Mouse (Mus musculus): ENCODE results near the gene Lbx2. TPM values are rescaled to one million over a fixed set of nuclear protein-coding genes. Genes with fewer than 3 reads are reported as not detected.

Lbx2 gene
- polyA plus RNA-seq, 1 experiment from 2014 or later, result not detected

DNA sequence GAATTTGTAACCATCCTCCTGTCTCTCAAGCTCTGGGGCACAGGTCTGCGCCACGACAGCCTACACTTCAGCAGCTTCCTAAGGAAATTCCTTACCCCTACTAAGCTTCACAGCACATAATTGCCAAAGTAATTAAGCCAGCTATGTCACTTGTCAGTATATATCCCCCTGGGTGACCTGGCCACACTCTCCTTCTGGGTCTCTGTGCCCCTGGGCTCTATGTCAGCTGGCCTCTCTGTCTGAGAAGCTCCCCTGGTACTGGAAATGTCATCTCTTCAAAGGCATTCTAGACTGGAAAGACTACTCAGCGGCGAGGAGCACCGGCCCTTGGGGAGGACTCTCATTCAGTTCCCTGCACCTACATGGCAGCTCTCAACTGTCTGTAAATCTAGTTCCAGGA is 36.8 kb downstream of the Lbx2 start:
- H3K27me3 ChIP-seq (ENCODE audit: control insufficient read depth, insufficient read depth, low read length), result no peaks in the 10 kb centered on the region
- 54% methylated on average over 5 of the region's 5 CpGs for WGBS
- no peaks in the 10 kb centered on the region for H3K9me3 ChIP-seq (ENCODE audit: control insufficient read depth, low read length)
- 0 out of 2 replicates have a peak overlapping the region, but pooled peaks have one; percentile 63 for H3K4me3 ChIP-seq (replicated peaks; ENCODE audit: low read length)
- H3K9ac ChIP-seq, result 0 out of 2 replicates have a peak overlapping the region, but pooled peaks have one; percentile 92
- DNase-seq (ENCODE audit: low spot score) (no peak), ATAC-seq (ENCODE audit: low FRiP score) (no peak)
- H3K4me2 ChIP-seq (replicated peaks), result peak overlapping the region; percentile 99
- H3K36me3 ChIP-seq (replicated peaks; ENCODE audit: control insufficient read depth, insufficient read depth), result peaks cover 20% of the 10 kb centered on the region
- H3K4me1 ChIP-seq (replicated peaks; ENCODE audit: control insufficient read depth, insufficient read depth, low read length), result peaks cover 38% of the 10 kb centered on the region
- 0 out of 2 replicates have a peak overlapping the region, but pooled peaks have one; percentile 98 for H3K27ac ChIP-seq

DNA sequence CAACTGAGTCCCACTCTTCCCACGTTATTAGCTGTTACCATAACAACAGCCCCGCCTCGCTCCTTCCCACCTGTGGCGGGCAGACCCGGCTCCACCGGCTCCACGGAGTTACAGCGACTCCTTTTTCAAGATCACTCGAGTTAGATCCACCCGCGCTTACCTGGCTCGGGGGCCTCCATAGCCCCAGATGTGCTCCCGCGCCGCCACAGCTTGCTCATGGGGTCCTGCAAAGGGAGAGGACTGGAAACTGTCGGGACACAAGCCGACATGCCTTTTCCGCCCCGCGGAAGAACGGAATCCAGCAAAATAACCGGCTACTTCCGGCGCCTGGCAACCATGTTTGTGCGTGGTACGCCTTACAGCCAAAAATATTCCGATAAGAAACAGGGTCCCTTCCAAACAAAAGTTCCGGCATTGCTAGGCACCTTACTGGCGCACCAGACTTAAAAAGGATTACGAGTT is 38.7 kb downstream of the Lbx2 start:
- peaks cover 32% of the 10 kb centered on the region for H3K4me1 ChIP-seq (replicated peaks; ENCODE audit: control insufficient read depth, insufficient read depth, low read length)
- WGBS, result under 1% methylated on average over 30 of the region's 30 CpGs
- peak overlapping the region; percentile 53 for H3K4me3 ChIP-seq (replicated peaks; ENCODE audit: low read length)
- 0 out of 2 replicates have a peak overlapping the region, but pooled peaks have one; percentile 38 for H3K27ac ChIP-seq
- no peaks in the 10 kb centered on the region for H3K27me3 ChIP-seq (ENCODE audit: control insufficient read depth, insufficient read depth, low read length)
- peak; percentile 97 for DNase-seq (ENCODE audit: low spot score)
- H3K4me2 ChIP-seq (replicated peaks), result peak overlapping the region; percentile 88
- H3K9me3 ChIP-seq (ENCODE audit: control insufficient read depth, low read length), result no peaks in the 10 kb centered on the region
- H3K9ac ChIP-seq, result peak overlapping the region; percentile 55
- peaks cover under 1% of the 10 kb centered on the region; the same call in 1 of the 2 replicates for H3K36me3 ChIP-seq (replicated peaks; ENCODE audit: control insufficient read depth, insufficient read depth)
- ATAC-seq (ENCODE audit: low FRiP score), result peak; percentile 15; the same call in 1 of the 2 replicates

- Histone ChIP-seq H3K4me2 (replicated peaks) (peak within 1 kb of the TSS; percentile 88), H3K27me3 (ENCODE audit: control insufficient read depth, insufficient read depth, low read length) (no peaks in the 10 kb centered on the region), H3K4me1 (replicated peaks; ENCODE audit: control insufficient read depth, insufficient read depth, low read length) (peaks cover 28% of the 10 kb centered on the region), H3K9me3 (ENCODE audit: control insufficient read depth, low read length) (no peaks in the 10 kb centered on the region), H3K4me3 (replicated peaks; ENCODE audit: low read length) (peak within 1 kb of the TSS; percentile 53), H3K36me3 (replicated peaks; ENCODE audit: control insufficient read depth, insufficient read depth) (no peaks in the 10 kb centered on the region), H3K27ac (0 out of 2 replicates have a peak within 1 kb of the TSS, but pooled peaks have one; percentile 38), H3K9ac (peak within 1 kb of the TSS; percentile 55)
- 28% methylated on average over 5 of the region's 5 CpGs for WGBS
- no peak for ATAC-seq (ENCODE audit: low FRiP score)
- DNase-seq (ENCODE audit: low spot score), result no peak
Measured at GRCm38 (mm10) chr6:83125331-83125730, 39.2 kb downstream of the Lbx2 start, which contains the start of gene Ino80b. Ino80b (minus strand) TSS chr6:83125431.

DNA sequence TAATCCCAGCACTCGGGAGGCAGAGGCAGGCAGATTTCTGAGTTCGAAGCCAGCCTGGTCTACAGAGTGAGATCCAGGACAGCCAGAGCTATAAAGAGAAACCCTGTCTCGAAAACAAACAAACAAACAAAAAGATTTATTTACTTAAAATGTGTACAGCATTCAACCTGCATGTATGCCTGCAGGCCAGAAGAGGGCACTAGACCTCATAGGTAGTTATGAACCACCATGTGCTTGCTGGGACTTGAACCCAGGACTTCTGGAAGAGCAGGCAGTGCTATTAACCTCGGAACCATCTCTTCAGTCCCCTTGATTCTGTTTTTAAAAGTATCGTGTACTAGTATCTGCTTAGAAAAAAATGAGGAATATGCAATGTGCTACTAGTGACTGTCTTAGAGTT is 41.3 kb downstream of the Lbx2 start:
- DNase-seq (ENCODE audit: low spot score), result no peak
- no peak overlapping the region for H3K4me3 ChIP-seq (replicated peaks; ENCODE audit: low read length)
- H3K9ac ChIP-seq, result no peak overlapping the region
- no peak overlapping the region for H3K4me2 ChIP-seq (replicated peaks)
- no peak for ATAC-seq (ENCODE audit: low FRiP score)
- no peaks in the 10 kb centered on the region for H3K9me3 ChIP-seq (ENCODE audit: control insufficient read depth, low read length)
- H3K27ac ChIP-seq, result no peak overlapping the region
- H3K4me1 ChIP-seq (replicated peaks; ENCODE audit: control insufficient read depth, insufficient read depth, low read length), result peaks cover 21% of the 10 kb centered on the region
- WGBS, result 98% methylated on average over 5 of the region's 5 CpGs
- H3K36me3 ChIP-seq (replicated peaks; ENCODE audit: control insufficient read depth, insufficient read depth), result no peaks in the 10 kb centered on the region
- H3K27me3 ChIP-seq (ENCODE audit: control insufficient read depth, insufficient read depth, low read length), result no peaks in the 10 kb centered on the region

DNA sequence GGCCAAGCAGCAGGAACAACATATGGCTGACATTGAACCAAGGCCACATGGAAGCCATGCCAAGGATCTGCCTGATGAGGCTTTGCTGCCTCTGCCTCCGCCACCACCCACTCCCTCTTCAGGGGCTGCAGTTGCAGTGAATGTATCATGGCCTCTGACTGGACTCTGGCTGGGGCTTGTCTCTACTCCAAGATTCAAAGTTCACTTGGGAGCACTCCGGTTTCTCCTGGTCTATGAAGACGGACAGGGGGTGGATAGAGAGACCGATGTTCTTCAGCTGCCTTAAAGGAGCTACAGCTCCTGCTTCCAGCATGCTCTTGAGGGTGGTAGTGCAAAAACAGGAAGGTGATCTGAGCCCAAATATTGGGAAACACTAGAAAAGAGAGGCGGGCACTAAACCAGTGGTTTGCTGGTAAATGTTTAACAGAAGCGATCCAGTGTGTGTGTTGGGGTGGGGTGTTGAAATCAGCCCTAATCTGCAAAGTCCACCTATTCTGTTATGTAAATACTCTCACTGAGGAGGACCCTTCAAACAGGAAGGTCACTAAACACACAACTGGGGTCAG is 45.4 kb downstream of the Lbx2 start:
- H3K27me3 ChIP-seq (ENCODE audit: control insufficient read depth, insufficient read depth, low read length), result peaks cover 6% of the 10 kb centered on the region; the same call in 1 of the 2 replicates
- ATAC-seq (ENCODE audit: low FRiP score) (no peak), DNase-seq (ENCODE audit: low spot score) (no peak)
- H3K9ac ChIP-seq, result no peak overlapping the region
- H3K4me2 ChIP-seq (replicated peaks), result no peak overlapping the region
- no peaks in the 10 kb centered on the region for H3K4me1 ChIP-seq (replicated peaks; ENCODE audit: control insufficient read depth, insufficient read depth, low read length)
- WGBS, result 81% methylated on average over 6 of the region's 6 CpGs
- no peaks in the 10 kb centered on the region for H3K36me3 ChIP-seq (replicated peaks; ENCODE audit: control insufficient read depth, insufficient read depth)
- H3K27ac ChIP-seq, result no peak overlapping the region
- H3K9me3 ChIP-seq (ENCODE audit: control insufficient read depth, low read length), result no peaks in the 10 kb centered on the region
- H3K4me3 ChIP-seq (replicated peaks; ENCODE audit: low read length), result no peak overlapping the region

DNA sequence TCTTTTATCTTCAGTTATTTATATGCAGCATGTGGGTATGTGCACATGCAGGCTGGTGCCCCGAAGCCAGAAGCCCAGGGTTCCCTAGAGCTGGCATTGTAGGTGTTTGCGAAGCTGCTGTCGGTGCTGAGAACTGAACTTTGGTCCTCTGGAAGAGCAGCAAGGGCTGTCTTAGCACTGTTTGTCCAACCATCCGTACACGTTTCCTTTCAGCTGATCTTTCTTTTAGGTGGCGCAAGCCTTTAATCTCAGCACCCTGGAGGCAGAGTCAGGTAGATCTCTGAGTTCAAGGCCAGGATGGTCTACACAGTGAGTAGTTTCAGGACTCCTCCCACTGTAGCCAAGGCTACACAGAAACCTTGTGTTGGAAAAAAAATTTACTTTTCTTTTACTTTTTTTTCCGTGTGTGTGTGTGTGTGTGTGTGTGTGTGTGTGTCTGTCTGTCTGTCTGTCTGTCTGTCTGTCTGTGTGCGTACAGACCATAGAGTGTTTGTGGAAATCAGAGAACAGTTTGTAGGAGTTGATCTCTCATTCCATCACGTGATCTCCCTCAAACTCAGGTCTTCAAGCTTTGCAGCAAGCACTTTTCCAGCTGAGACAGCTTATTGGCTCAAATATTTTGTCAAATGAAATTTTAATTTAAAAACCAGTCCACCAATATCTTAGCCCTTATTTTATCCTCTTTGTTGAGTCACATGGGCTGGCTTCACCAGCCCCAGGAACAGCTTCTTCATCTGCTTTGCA is 46.2 kb downstream of the Lbx2 start:
- H3K4me3 ChIP-seq (replicated peaks; ENCODE audit: low read length), result no peak overlapping the region
- WGBS, result 90% methylated on average over 9 of the region's 9 CpGs
- H3K9ac ChIP-seq, result no peak overlapping the region
- peaks cover 5% of the 10 kb centered on the region; the same call in 1 of the 2 replicates for H3K4me1 ChIP-seq (replicated peaks; ENCODE audit: control insufficient read depth, insufficient read depth, low read length)
- no peak for DNase-seq (ENCODE audit: low spot score)
- no peak overlapping the region for H3K27ac ChIP-seq
- ATAC-seq (ENCODE audit: low FRiP score), result no peak
- H3K36me3 ChIP-seq (replicated peaks; ENCODE audit: control insufficient read depth, insufficient read depth), result no peaks in the 10 kb centered on the region
- H3K9me3 ChIP-seq (ENCODE audit: control insufficient read depth, low read length), result no peaks in the 10 kb centered on the region
- no peak overlapping the region for H3K4me2 ChIP-seq (replicated peaks)
- peaks cover 6% of the 10 kb centered on the region; the same call in 1 of the 2 replicates for H3K27me3 ChIP-seq (ENCODE audit: control insufficient read depth, insufficient read depth, low read length)

GRCm38 (mm10) chr6:83134226-83134625 is 48.1 kb downstream of the Lbx2 start:
- 70% methylated on average over 3 of the region's 3 CpGs for WGBS
- Histone ChIP-seq H3K4me3 (replicated peaks; ENCODE audit: low read length) (no peak overlapping the region), H3K4me2 (replicated peaks) (no peak overlapping the region)

DNA sequence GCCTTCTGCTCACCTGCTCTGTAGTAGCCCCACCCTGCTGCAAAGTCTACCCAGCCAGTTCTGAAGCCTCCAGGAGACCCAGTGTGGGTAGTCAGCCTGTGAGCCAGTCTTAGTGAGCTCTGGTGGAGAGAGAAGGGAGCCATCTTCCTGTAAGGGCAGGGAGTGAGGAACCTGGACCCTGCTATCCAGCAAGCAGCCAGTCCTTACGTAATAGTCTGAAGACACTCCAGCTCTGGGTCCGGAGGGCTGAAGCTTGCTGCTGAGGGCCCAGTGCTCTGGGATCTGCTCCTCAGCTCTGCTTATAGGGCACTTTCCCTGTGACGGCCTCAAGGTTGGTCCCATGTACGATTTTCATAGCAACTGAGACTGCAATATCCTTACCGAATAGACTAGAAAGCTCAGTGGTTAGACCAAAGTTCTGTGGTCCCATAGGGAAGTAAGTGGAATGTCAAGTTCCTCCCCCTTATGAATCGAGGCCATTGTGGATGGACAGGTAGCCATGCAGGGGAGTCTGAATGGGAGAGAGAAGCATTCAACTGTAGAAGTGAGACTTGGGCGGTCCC is 48.9 kb downstream of the Lbx2 start, which contains the start of gene Rtkn:
Gene Rtkn (plus strand): TSS at position 513 of the 563 bp plus-strand sequence.
- ATAC-seq (ENCODE audit: low FRiP score) (no peak), DNase-seq (ENCODE audit: low spot score) (no peak)
- H3K36me3 ChIP-seq (replicated peaks; ENCODE audit: control insufficient read depth, insufficient read depth), result no peaks in the 10 kb centered on the region
- peak within 1 kb of the TSS; percentile 13 for H3K4me3 ChIP-seq (replicated peaks; ENCODE audit: low read length)
- WGBS, result 68% methylated on average over 7 of the region's 7 CpGs
- H3K4me1 ChIP-seq (replicated peaks; ENCODE audit: control insufficient read depth, insufficient read depth, low read length), result peaks cover 18% of the 10 kb centered on the region
- H3K9ac ChIP-seq, result peak within 1 kb of the TSS; percentile 45
- H3K9me3 ChIP-seq (ENCODE audit: control insufficient read depth, low read length), result no peaks in the 10 kb centered on the region
- H3K27ac ChIP-seq, result peak within 1 kb of the TSS; percentile 89; the same call in 1 of the 2 replicates
- peaks cover 6% of the 10 kb centered on the region; the same call in 1 of the 2 replicates for H3K27me3 ChIP-seq (ENCODE audit: control insufficient read depth, insufficient read depth, low read length)
- peak within 1 kb of the TSS; percentile 59 for H3K4me2 ChIP-seq (replicated peaks)

More at GRCm38 (mm10) chr6:83134226-83134625, 48.1 kb downstream of the Lbx2 start:
- Histone ChIP-seq H3K36me3 (replicated peaks; ENCODE audit: control insufficient read depth, insufficient read depth) (no peaks in the 10 kb centered on the region), H3K4me1 (replicated peaks; ENCODE audit: control insufficient read depth, insufficient read depth, low read length) (peaks cover 18% of the 10 kb centered on the region), H3K9ac (no peak overlapping the region), H3K9me3 (ENCODE audit: control insufficient read depth, low read length) (no peaks in the 10 kb centered on the region), H3K27ac (no peak overlapping the region), H3K27me3 (ENCODE audit: control insufficient read depth, insufficient read depth, low read length) (peaks cover 6% of the 10 kb centered on the region; the same call in 1 of the 2 replicates)
- DNase-seq (ENCODE audit: low spot score) (no peak), ATAC-seq (ENCODE audit: low FRiP score) (no peak)
